ENCODE assay signal across 21 mouse cellular contexts in genomic region chrX:161909963-161910362, GRCm38 (mm10).
DNase-seq lines count a peak whose midpoint lies in the region; ATAC-seq and TF ChIP-seq lines count a peak whose summit lies in the region.
"Had no signal": no experiment of that assay in that cellular context is flagged by ENCODE, and none has a peak within 500 bp of the region (broad histone marks: within the 10 kb centered on the region; RNA-seq: fewer than 3 reads in every experiment).

No protein-coding gene starts in this region.

- peaks cover 2% of the 10 kb centered on the region; the same call in 1 of the 2 replicates for H3K4me1 ChIP-seq in heart, adult 2 months (ENCODE audit: control insufficient read depth, insufficient read depth, low read length)
- H3K4me1 ChIP-seq in heart, embryonic 12.5 days (replicated peaks) = peaks cover 10% of the 10 kb centered on the region
- 0 out of 2 replicates have a peak, but pooled peaks cover 3% of the 10 kb centered on the region for H3K4me1 ChIP-seq in kidney, embryonic 14.5 days (ENCODE audit: control insufficient read depth, insufficient read depth, low read length)
- H3K4me1 ChIP-seq: intestine, embryonic 15.5 days; midbrain, embryonic 12.5 days; neural tube, embryonic 12.5 days had no signal

- no peak overlapping the region for H3K9ac ChIP-seq in heart, adult 2 months (ENCODE audit: low read depth, low read length)
- no peak overlapping the region for H3K9ac ChIP-seq in heart, embryonic 12.5 days
- H3K9ac ChIP-seq in kidney, embryonic 14.5 days (ENCODE audit: low read depth, low read length) = no peak overlapping the region
- H3K9ac ChIP-seq: embryonic facial prominence, embryonic 13.5 days; heart, embryonic 13.5 days; intestine, embryonic 15.5 days; midbrain, embryonic 12.5 days; neural tube, embryonic 12.5 days had no signal

- peak; percentile 17 to 22 for DNase-seq in heart, adult 2 months
- DNase-seq in kidney, adult 8-10 months = peak; percentile 23 to 33
- peak; percentile 65 for DNase-seq in Muller cell, postnatal 12 days (ENCODE audit: inconsistent ontology term)
- DNase-seq in adrenal gland, postnatal 36 days = peak; percentile 46 to 53
- no peak for DNase-seq in lung, postnatal 4 days
- DNase-seq: layer of hippocampus, adult 9-11 months; lung, postnatal 14 days; right cerebral cortex, adult 18-20 months; spleen, adult 18-20 months; thymus, postnatal 25 days had no signal

- H3K4me2 ChIP-seq in heart, embryonic 12.5 days = no peak overlapping the region
- H3K4me2 ChIP-seq in kidney, embryonic 14.5 days (replicated peaks; ENCODE audit: low read depth, low read length) = no peak overlapping the region
- H3K4me2 ChIP-seq: liver, embryonic 11.5 days had no signal

- no peak overlapping the region for H3K27ac ChIP-seq in heart, adult 2 months
- H3K27ac ChIP-seq in heart, embryonic 12.5 days (ENCODE audit: poor library complexity, severe bottlenecking) = no peak overlapping the region
- no peak overlapping the region for H3K27ac ChIP-seq in kidney, embryonic 14.5 days (ENCODE audit: low read depth, low read length)
- H3K27ac ChIP-seq: embryonic facial prominence, embryonic 13.5 days; forebrain, embryonic 10.5 days; heart, embryonic 13.5 days; intestine, embryonic 15.5 days; midbrain, embryonic 12.5 days; neural tube, embryonic 12.5 days; stomach, postnatal 0 days had no signal

- H3K79me2 ChIP-seq in heart, adult 2 months (replicated peaks; ENCODE audit: control insufficient read depth, insufficient read depth, low read length) = no peaks in the 10 kb centered on the region

- TF ChIP-seq POLR2A in heart, adult 2 months (IDR thresholded peaks at IDR 0.05; ENCODE audit: insufficient read depth, low read depth, low read length) = no peak

- WGBS in heart, adult 2 months = 53% methylated on average over 4 of the region's 4 CpGs
- 50% methylated on average over 4 of the region's 4 CpGs for WGBS in heart, embryonic 12.5 days
- 61% methylated on average over 4 of the region's 4 CpGs for WGBS in kidney, embryonic 14.5 days

- TF ChIP-seq CTCF in heart, adult 2 months (IDR thresholded peaks at IDR 0.05) = no peak

- no peaks in the 10 kb centered on the region for H3K9me3 ChIP-seq in heart, embryonic 12.5 days (replicated peaks)
- no peaks in the 10 kb centered on the region for H3K9me3 ChIP-seq in kidney, embryonic 14.5 days (ENCODE audit: control insufficient read depth, low read length)
- H3K9me3 ChIP-seq: embryonic facial prominence, embryonic 13.5 days; forebrain, embryonic 10.5 days; heart, embryonic 13.5 days; intestine, embryonic 15.5 days; midbrain, embryonic 12.5 days; neural tube, embryonic 12.5 days had no signal

- intact Hi-C loops in heart, adult 2 months (cut with DNase I) = loop anchor here (2.0 kb wide), 1 partner anchor 13 kb away; no protein-coding TSS in a partner anchor

- no peak for ATAC-seq in heart, embryonic 12.5 days (ENCODE audit: insufficient number of reproducible peaks, low FRiP score)
- no peak for ATAC-seq in kidney, embryonic 14.5 days (ENCODE audit: low FRiP score, low TSS enrichment)
- ATAC-seq: CD4-positive, CD25-positive, alpha-beta regulatory T cell, adult 4 months; intestine, embryonic 15.5 days had no signal

- H3K36me3 ChIP-seq in heart, adult 2 months (ENCODE audit: control insufficient read depth, insufficient read depth, low read length) = no peaks in the 10 kb centered on the region
- no peaks in the 10 kb centered on the region for H3K36me3 ChIP-seq in heart, embryonic 12.5 days
- no peaks in the 10 kb centered on the region for H3K36me3 ChIP-seq in kidney, embryonic 14.5 days (ENCODE audit: control insufficient read depth, insufficient read depth, low read length)
- H3K36me3 ChIP-seq: embryonic facial prominence, embryonic 13.5 days; forebrain, embryonic 10.5 days; heart, embryonic 13.5 days; intestine, embryonic 15.5 days; midbrain, embryonic 12.5 days; neural tube, embryonic 12.5 days had no signal

- H3K27me3 ChIP-seq in heart, adult 2 months (ENCODE audit: control insufficient read depth, insufficient read depth, low read length) = no peaks in the 10 kb centered on the region
- peaks cover 42% of the 10 kb centered on the region for H3K27me3 ChIP-seq in heart, embryonic 12.5 days (replicated peaks)
- peaks cover 9% of the 10 kb centered on the region for H3K27me3 ChIP-seq in kidney, embryonic 14.5 days (ENCODE audit: control insufficient read depth, insufficient read depth, low read length)

- no peak overlapping the region for H3K4me3 ChIP-seq in heart, adult 2 months
- no peak overlapping the region for H3K4me3 ChIP-seq in heart, embryonic 12.5 days
- no peak overlapping the region for H3K4me3 ChIP-seq in kidney, embryonic 14.5 days (ENCODE audit: low read length)
- H3K4me3 ChIP-seq: intestine, embryonic 15.5 days; neural tube, embryonic 12.5 days had no signal

- TF ChIP-seq EP300 in heart, adult 2 months (IDR thresholded peaks at IDR 0.05; ENCODE audit: insufficient read depth, low read depth, low read length) = no peak

Comparison
In these comparisons a context has a peak if more than half of its experiments do, and no peak if none do; other contexts are left out.
1. DNase-seq: peak in heart, adult 2 months (2 of 2), kidney, adult 8-10 months (2 of 2), Muller cell, postnatal 12 days (single experiment) and adrenal gland, postnatal 36 days (2 of 2); none in lung, postnatal 4 days (0 of 2).